Mouse (Mus musculus) myocyte (in vitro differentiated cells): ENCODE data around the gene Celsr3. TPM values are rescaled to one million over a fixed set of nuclear protein-coding genes. Genes with fewer than 3 reads are reported as not detected.

Source experiments
- H3K27me3 ChIP-seq: one replicate; pipeline ENCODE4 v1.6.1; 2011; ENCODE audit not compliant: control insufficient read depth, insufficient read depth, insufficient read length
- H3K36me3 ChIP-seq: one replicate; pipeline ENCODE4 v1.6.1; 2011; ENCODE audit not compliant: control insufficient read depth, insufficient read depth
- H3K4me2 ChIP-seq: one replicate; pipeline ENCODE4 v1.6.1; 2011; ENCODE audit warnings: low read depth, control low read depth
- H3K4me3 ChIP-seq: one replicate; pipeline ENCODE4 v1.5.1; 2011; ENCODE audit warnings: mild to moderate bottlenecking, control low read depth, moderate library complexity
- H3K79me2 ChIP-seq: one replicate; pipeline ENCODE4 v1.6.1; 2011; ENCODE audit not compliant: control insufficient read depth, insufficient read depth
- H3ac ChIP-seq: one replicate; pipeline ENCODE4 v1.6.1; 2011; ENCODE audit not compliant: control insufficient read depth, insufficient read length
- CEBPB ChIP-seq: IDR thresholded peaks from 2 replicates; pipeline ENCODE4 v1.6.1; 2011; ENCODE audit warnings: mild to moderate bottlenecking, moderate library complexity; ENCODE audit not compliant: poor library complexity, insufficient read depth, severe bottlenecking
- E2F4 ChIP-seq: IDR thresholded peaks from one replicate; pipeline ENCODE4 v1.6.1; 2011; ENCODE audit warnings: mild to moderate bottlenecking, control low read depth, moderate library complexity; ENCODE audit not compliant: insufficient read depth
- MAX ChIP-seq: IDR thresholded peaks from one replicate; pipeline ENCODE4 v1.6.1; 2011; ENCODE audit warnings: low read depth, mild to moderate bottlenecking, control low read depth
- MYOD1 ChIP-seq, 3 experiments: IDR thresholded peaks; one replicate each; pipeline ENCODE4 v1.6.1; 2011; ENCODE audit warnings: control low read depth in 2 of 3, low read depth in 2 of 3, mild to moderate bottlenecking in 2 of 3, moderate library complexity in 1 of 3; ENCODE audit not compliant: insufficient read length in 2 of 3, control insufficient read depth in 1 of 3
- MYOG ChIP-seq, 3 experiments: IDR thresholded peaks; one replicate each; pipeline ENCODE4 v1.6.1; 2011; ENCODE audit warnings: control low read depth in 2 of 3, low read depth in 2 of 3, mild to moderate bottlenecking in 2 of 3; ENCODE audit not compliant: insufficient read length in 2 of 3, control insufficient read depth in 1 of 3, insufficient read depth in 1 of 3
- POLR2A ChIP-seq: IDR thresholded peaks from one replicate; pipeline ENCODE4 v1.6.1; 2011; ENCODE audit warnings: low read depth, mild to moderate bottlenecking, control low read depth, moderate library complexity; ENCODE audit not compliant: insufficient read length
- POLR2AphosphoS2 ChIP-seq: IDR thresholded peaks from one replicate; pipeline ENCODE4 v1.6.1; 2011; ENCODE audit warnings: low read depth, control low read depth; ENCODE audit not compliant: insufficient read length
- REST ChIP-seq: IDR thresholded peaks from one replicate; pipeline ENCODE4 v1.6.1; 2011; ENCODE audit warnings: mild to moderate bottlenecking, control low read depth, moderate library complexity; ENCODE audit not compliant: insufficient read depth, insufficient read length
- SRF ChIP-seq: IDR thresholded peaks from one replicate; pipeline ENCODE4 v1.6.1; 2011; ENCODE audit warnings: low read depth; ENCODE audit not compliant: control insufficient read depth, insufficient read length
- TCF12 ChIP-seq: IDR thresholded peaks from one replicate; pipeline ENCODE4 v1.6.1; 2011; ENCODE audit warnings: mild to moderate bottlenecking, control low read depth; ENCODE audit not compliant: poor library complexity, insufficient read depth, severe bottlenecking
- TCF3 ChIP-seq: IDR thresholded peaks from one replicate; pipeline ENCODE4 v1.6.1; 2011; ENCODE audit warnings: low read depth, control low read depth; ENCODE audit not compliant: insufficient read length
- USF1 ChIP-seq: IDR thresholded peaks from one replicate; pipeline ENCODE4 v1.6.1; 2011; ENCODE audit warnings: low read depth, mild to moderate bottlenecking, control low read depth, moderate library complexity
- polyA plus RNA-seq: library from polyadenylated mRNA; unstranded; fragments of >200 nt; fragmentation: generic; extraction: Trizol; gene quantifications from one replicate; pipeline ENCODE4 v1.2.1, GENCODE M21; 2012; ENCODE audit warnings: missing spikeins

Gene Celsr3
- polyA plus RNA-seq, 1 experiment: 0.65 TPM

DNA sequence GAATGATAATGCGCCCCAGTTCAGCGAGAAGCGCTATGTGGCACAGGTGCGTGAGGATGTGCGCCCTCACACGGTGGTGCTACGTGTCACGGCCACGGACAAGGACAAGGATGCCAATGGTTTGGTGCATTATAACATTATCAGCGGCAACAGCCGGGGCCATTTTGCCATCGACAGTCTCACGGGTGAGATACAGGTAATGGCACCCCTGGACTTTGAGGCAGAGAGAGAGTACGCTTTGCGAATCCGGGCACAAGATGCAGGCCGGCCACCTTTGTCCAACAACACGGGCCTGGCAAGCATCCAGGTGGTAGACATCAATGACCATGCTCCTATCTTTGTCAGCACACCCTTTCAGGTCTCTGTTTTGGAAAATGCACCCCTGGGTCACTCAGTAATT lies 1.8 kb downstream of the Celsr3 start:
- Histone ChIP-seq H3K4me3 (no peak overlapping the region), H3K79me2 (no peaks in the 10 kb centered on the region), H3K27me3 (peaks cover 83% of the 10 kb centered on the region), H3ac (no peak overlapping the region), H3K36me3 (no peaks in the 10 kb centered on the region), H3K4me2 (no peak overlapping the region)
- no peak for TF ChIP-seq USF1
- no peak for TF ChIP-seq SRF
- no peak for TF ChIP-seq MYOD1 (IDR thresholded peaks at IDR 0.05; ENCODE audit: control insufficient read depth in 1 of 3, insufficient read length in 2 of 3, low read depth in 2 of 3)
- no peak for TF ChIP-seq POLR2AphosphoS2
- no peak for TF ChIP-seq REST
- no peak for TF ChIP-seq MAX

DNA sequence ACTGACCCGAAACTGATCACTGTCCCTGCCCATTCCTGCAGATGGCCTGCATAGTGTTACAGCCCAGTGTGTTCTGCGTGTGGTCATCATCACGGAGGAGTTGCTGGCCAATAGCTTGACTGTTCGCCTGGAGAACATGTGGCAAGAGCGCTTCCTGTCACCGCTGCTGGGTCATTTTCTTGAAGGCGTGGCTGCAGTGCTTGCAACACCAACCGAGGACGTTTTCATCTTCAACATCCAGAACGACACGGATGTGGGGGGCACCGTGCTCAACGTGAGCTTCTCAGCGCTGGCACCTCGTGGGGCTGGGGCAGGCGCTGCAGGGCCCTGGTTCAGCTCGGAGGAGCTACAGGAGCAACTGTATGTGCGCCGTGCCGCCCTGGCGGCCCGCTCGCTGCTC lies 5.5 kb downstream of the Celsr3 start:
- H3K4me3 ChIP-seq: peak overlapping the region; percentile 4
- no peak for TF ChIP-seq E2F4
- no peak for TF ChIP-seq CEBPB
- TF ChIP-seq TCF3: no peak

DNA sequence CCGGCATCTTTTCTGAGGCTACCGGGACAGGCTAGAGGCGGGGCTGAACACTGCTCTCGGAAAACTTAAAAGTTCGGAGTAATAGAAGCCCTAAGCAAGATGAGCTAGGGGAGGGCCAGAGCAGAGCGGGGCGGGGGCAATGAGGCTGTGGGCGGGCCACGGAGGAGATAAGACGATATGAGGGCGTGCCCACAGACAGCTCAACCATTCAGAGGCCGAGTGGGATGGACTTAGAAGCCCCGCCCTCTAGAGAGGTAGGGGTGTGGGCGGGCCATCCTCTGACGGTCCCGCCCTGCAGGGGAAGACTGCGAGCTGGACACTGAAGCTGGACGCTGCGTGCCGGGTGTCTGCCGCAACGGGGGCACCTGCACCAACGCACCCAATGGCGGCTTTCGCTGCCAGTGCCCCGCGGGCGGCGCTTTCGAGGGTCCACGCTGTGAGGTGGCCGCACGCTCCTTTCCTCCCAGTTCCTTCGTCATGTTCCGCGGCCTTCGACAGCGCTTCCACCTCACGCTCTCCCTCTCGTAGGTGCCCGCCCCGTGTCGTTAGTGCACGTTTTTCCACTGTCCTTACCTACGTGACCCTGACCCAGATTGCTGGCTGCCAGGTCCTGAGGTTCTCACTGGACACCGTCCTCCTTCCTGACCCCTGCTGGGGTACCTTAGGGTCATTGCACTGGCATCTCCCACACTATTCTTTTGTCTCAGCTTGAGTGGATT lies 6.4 kb downstream of the Celsr3 start:
- TF ChIP-seq MAX (no peak), REST (no peak), E2F4 (no peak), POLR2AphosphoS2 (no peak), CEBPB (no peak), TCF3 (no peak), MYOD1 (IDR thresholded peaks at IDR 0.05; ENCODE audit: control insufficient read depth in 1 of 3, insufficient read length in 2 of 3, low read depth in 2 of 3) (no peak)
- Histone ChIP-seq H3K36me3 (no peaks in the 10 kb centered on the region), H3K79me2 (no peaks in the 10 kb centered on the region), H3ac (peak overlapping the region; percentile 23), H3K4me2 (peak overlapping the region; percentile 98), H3K27me3 (peaks cover 73% of the 10 kb centered on the region), H3K4me3 (peak overlapping the region; percentile 4)

More for the DNA sequence above, 5.5 kb downstream of the Celsr3 start:
- peak overlapping the region; percentile 98 for H3K4me2 ChIP-seq
- H3K27me3 ChIP-seq: peaks cover 79% of the 10 kb centered on the region
- H3ac ChIP-seq: peak overlapping the region; percentile 23
- no peaks in the 10 kb centered on the region for H3K79me2 ChIP-seq
- H3K36me3 ChIP-seq: no peaks in the 10 kb centered on the region

DNA sequence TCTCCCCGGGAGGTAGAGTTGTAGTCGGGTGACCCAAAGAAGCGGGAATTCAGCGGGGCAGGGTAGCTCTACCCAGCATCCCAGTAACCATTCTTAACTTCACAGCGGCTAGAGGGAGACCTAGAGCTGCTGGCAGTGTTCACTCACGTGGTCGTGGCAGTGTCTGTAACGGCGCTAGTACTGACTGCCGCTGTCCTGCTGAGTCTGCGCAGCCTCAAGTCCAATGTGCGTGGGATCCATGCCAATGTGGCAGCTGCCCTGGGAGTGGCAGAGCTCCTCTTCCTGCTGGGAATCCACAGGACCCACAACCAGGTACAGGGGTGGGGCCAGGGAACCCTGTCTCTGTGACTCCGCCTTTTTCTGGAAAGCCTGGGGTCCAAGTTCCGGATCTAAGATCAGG lies 16.9 kb downstream of the Celsr3 start:
- H3K4me2 ChIP-seq: no peak overlapping the region
- peaks cover 19% of the 10 kb centered on the region for H3K27me3 ChIP-seq
- TF ChIP-seq MAX (no peak), MYOG (IDR thresholded peaks at IDR 0.05; ENCODE audit: control insufficient read depth in 1 of 3, insufficient read depth in 1 of 3, insufficient read length in 2 of 3, low read depth in 2 of 3) (peak; percentile 30 to 86 (median 67)), MYOD1 (IDR thresholded peaks at IDR 0.05; ENCODE audit: control insufficient read depth in 1 of 3, insufficient read length in 2 of 3, low read depth in 2 of 3) (peak in 2 of 3 experiments; percentile 57 to 86)
- no peaks in the 10 kb centered on the region for H3K79me2 ChIP-seq
- H3K4me3 ChIP-seq: no peak overlapping the region
- H3ac ChIP-seq: no peak overlapping the region
- no peaks in the 10 kb centered on the region for H3K36me3 ChIP-seq

DNA sequence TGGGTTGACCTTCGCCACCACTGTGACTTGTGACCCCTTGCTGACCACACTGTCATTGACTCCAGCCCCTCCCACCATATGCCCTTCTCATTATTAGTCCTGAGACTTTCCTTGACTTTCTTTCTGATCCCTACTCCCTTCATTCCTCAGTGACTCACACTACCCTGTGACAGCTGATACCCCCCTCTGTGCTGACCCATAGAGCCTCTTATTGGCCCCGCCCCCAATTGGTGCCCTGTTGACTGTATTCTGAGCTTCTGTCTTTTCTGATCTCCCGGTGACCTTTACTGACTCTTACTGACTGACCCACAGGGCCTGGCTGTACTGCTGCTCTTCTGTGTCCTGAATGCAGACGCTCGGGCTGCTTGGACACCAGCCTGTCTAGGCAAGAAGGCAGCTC lies 19.3 kb downstream of the Celsr3 start:
- Histone ChIP-seq H3K79me2 (no peaks in the 10 kb centered on the region), H3K27me3 (peaks cover 24% of the 10 kb centered on the region), H3K4me2 (peak overlapping the region; percentile 44), H3K36me3 (no peaks in the 10 kb centered on the region), H3K4me3 (no peak overlapping the region), H3ac (no peak overlapping the region)
- TF ChIP-seq MYOG (IDR thresholded peaks at IDR 0.05; ENCODE audit: control insufficient read depth in 1 of 3, insufficient read depth in 1 of 3, insufficient read length in 2 of 3, low read depth in 2 of 3) (peak in 1 of 3 experiments; percentile 38), MYOD1 (IDR thresholded peaks at IDR 0.05; ENCODE audit: control insufficient read depth in 1 of 3, insufficient read length in 2 of 3, low read depth in 2 of 3) (peak in 1 of 3 experiments; percentile 30), TCF3 (no peak)

DNA sequence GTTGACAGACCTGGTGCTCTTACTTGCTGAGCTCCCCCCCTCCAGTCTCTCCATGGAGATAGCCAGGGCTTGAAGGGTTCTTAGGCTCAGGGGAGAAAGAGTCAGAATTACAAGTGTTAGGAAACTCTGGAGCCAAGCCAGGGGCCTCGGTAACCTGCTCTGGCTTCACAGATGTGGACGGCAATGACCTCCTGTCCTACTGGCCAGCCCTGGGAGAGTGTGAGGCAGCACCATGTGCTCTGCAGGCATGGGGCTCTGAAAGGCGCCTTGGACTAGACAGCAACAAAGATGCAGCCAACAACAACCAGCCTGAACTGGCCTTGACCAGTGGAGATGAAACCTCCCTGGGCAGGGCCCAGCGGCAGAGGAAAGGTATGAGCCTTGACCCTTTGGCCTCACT lies 21.3 kb downstream of the Celsr3 start:
- Histone ChIP-seq H3ac (no peak overlapping the region), H3K27me3 (peaks cover 9% of the 10 kb centered on the region), H3K4me2 (no peak overlapping the region), H3K4me3 (no peak overlapping the region), H3K36me3 (no peaks in the 10 kb centered on the region), H3K79me2 (no peaks in the 10 kb centered on the region)
- TF ChIP-seq MAX (no peak), MYOG (IDR thresholded peaks at IDR 0.05; ENCODE audit: control insufficient read depth in 1 of 3, insufficient read depth in 1 of 3, insufficient read length in 2 of 3, low read depth in 2 of 3) (no peak), TCF3 (no peak), USF1 (no peak), SRF (no peak), TCF12 (no peak), E2F4 (no peak), MYOD1 (IDR thresholded peaks at IDR 0.05; ENCODE audit: control insufficient read depth in 1 of 3, insufficient read length in 2 of 3, low read depth in 2 of 3) (no peak), POLR2AphosphoS2 (no peak), CEBPB (no peak), POLR2A (no peak)
